Mouse (Mus musculus) c-Kit-positive CD71-positive TER-119-positive erythroid progenitor cells, embryonic 14.5 days (primary cell): ENCODE measurements around the gene Gadd45g.
A peak's percentile ranks its signal among the peaks of the same experiment; 100 is the strongest.

Source experiments
- DNase-seq: peaks from one replicate; pipeline ENCODE4 v3.0.0-alpha.2; 2013; ENCODE audit warnings: low spot score

Gene Gadd45g

DNA sequence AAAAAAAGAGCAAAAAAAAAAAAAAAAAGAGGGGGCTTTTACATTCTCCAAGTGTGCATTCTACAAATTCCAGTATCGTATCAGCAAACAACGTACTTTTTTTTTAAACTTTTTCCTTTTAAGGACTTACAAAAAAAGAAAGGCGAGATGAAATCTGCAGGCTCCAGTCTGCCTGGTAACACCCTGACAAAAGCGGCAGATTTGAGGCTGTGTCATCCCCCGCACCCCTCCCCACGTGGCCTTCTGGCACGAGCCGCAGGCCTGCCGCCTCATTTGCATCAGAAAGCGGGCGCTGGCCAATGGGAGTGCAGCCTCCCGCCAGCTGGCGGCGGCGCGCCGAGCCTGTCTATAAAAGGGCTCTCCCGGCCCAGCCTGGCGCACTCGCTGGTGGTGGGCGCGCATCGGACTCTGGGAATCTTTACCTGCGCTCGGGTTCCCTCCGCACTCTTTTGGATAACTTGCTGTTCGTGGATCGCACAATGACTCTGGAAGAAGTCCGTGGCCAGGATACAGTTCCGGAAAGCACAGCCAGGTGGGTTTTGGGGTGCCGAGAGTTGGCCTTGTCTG, at the start of gene Gadd45g:
Gadd45g (plus strand) TSS at position 378 of the 567 bp plus-strand sequence.
- DNase-seq = peak; percentile 93

- no peak for DNase-seq
These were observed 48.4 kb upstream of the Gadd45g start for GRCm38 (mm10) chr13:51797899-51798746.

- DNase-seq = no peak
These were observed 46.5 kb upstream of the Gadd45g start for GRCm38 (mm10) chr13:51799735-51800522.

GRCm38 (mm10) chr13:51800921-51801320, 45.6 kb upstream of the Gadd45g start:
- DNase-seq = no peak

DNA sequence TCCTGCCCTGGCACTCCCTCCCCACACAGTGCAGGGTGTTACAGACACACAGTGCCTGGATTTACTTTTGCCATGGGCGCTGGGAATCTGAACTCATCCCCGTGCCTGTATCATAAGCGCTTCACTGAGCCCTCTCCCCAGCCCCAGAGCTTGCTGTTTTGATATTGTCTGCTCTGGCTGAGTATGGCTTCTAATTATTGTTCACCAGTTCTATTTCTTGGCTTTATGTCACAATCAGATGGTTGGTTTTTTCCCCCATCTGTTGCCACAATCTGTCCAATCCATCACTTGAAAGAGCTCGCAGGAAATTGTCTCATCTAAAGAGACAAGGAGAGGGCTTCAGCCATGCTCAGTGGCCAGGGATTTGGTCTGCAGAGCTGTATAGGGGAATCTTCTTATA, 40.8 kb upstream of the Gadd45g start:
- no peak for DNase-seq

- no peak for DNase-seq
These were observed 40.3 kb upstream of the Gadd45g start for GRCm38 (mm10) chr13:51806220-51806619.

GRCm38 (mm10) chr13:51808141-51808540, 38.3 kb upstream of the Gadd45g start:
- DNase-seq = no peak

DNA sequence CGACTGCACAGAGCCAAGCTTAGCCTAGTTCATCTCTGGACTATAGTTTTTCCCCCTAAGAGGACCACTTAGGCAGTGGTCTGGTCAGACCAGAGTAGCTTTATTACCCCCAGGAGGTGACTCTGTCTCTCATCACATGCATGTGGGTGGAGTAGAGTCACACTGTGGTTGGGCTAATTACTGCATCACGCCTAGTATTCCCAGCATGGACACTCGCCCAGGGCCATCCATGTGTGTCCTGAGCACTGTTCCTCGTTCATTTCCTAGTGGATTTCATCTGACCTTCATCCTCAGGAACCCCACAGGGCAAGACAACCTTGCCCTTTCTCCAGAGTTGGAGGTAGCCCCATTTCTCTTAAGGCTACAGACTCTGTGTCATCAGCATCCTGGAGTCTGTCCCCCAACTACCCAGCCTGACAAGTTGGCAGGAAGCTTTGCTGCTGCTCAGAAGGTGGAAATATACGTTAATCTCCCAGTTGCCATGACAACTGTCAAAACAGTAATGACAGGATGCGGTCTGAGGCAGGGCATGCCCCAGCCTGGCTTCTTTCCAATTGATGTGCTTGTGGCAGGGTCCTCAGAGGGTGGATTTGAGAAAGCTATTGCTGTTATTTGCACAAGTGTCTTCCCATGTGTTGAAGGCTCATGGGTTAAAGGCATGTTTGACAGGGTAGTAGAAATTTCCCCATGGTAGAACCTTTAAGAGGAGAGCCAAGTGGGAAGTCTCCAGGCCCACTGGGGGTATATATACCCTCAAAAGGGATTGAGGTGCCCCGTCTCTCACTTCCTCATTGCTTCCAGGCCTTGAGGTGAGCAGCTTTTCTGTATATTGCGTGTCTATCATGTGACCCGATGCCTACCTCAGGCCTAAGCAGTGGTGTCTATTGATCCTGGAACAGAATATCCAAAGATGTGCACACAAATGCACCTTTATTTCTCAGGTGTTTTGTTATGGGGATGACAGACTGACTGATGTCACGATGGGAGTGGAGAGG, 32.6 kb upstream of the Gadd45g start:
- DNase-seq = peak; percentile 21

DNA sequence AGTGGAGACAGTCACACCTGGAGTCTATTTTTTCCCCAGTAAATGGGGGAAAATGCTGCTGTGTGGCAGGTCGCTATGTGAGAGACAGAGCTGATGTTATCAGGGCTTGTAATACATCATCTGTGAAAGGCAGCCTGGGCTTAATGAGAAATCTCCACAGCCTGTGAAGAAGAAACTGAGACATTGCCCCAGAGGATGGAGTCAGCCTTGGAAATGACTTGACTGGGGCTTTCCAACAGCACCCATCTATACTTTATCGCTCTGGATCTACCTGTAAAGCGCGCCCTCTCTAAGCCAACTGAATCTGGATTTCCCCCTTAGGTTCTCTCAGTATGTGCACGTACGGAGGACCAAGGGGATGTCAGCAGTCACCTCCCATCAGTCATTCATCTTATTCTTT, 31.8 kb upstream of the Gadd45g start:
- DNase-seq = no peak

DNA sequence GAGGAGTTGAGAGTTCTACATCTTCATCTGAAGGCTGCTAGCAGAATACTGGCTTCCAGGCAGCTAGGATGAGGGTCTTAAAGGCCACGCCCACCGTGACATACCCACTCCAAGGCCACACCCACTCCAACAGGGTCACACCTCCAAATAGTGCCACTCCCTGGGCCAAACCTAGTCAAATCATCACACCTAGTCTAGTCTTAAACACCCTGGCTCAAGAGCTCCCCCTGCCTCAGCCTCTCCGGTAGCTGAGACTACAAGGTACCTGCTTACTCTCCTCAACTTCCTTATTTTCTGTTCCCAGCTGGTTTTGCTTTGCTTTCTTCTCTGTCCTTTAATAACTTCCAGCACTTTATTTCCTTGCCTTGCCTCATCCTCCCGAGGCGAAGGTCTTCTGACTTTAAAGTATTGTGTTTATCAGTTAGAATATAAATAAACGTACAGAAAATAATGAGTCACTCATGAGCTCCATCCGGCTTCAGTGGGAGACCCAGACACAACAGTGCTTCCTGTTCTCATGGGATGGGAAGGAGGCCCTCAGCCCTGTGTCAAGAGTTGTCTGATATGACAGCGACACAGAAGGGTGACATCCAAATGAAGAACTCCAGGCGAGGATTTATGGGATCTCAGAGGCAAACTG, 30.5 kb upstream of the Gadd45g start:
- DNase-seq = peak; percentile 60

DNA sequence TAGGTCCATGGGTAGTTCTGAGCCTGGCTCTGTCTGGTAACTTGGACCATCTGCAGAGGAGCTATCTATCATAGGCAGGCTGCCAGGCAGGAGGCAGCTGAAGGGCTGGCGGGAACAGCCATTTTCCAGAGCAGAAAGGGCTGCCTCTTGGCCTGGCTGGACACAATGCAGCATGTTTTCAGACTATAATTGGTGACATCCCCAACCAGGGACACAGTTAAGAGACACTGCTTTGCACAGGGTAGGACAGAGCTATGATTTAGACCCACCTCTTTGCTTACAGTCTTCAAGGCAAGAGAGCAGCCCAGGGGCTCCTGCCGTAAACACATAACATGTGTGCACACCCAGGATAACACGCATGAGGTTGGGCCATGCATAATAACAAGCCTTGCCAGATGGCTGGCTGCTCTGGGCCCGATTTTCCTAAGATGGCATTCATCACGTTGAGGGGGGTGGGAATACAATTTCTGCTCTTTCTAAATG, 29.9 kb upstream of the Gadd45g start:
- no peak for DNase-seq

- DNase-seq = no peak
These were observed 28.1 kb upstream of the Gadd45g start for GRCm38 (mm10) chr13:51818170-51818943.

- no peak for DNase-seq
These were observed 27.5 kb upstream of the Gadd45g start for GRCm38 (mm10) chr13:51818944-51819326.

DNA sequence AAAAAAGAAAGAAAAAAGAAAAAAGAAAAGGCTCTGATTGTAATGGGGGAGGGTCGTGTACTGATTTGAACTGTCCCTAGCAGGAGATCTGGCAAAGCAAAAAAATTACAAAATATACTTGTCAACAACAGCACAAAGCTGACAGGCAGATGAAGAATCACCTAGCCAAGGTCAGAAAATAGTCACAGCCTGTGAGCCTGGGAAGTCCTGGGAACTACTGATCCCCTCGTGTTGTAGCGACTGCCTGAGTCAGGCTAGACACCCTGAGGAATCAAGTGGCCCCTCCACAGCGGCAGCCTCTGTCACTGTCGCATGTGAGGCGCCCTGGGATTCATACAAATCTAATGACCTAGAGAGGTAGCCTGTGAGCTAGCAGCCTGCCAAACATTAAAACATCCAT, 27.1 kb upstream of the Gadd45g start:
- no peak for DNase-seq

DNA sequence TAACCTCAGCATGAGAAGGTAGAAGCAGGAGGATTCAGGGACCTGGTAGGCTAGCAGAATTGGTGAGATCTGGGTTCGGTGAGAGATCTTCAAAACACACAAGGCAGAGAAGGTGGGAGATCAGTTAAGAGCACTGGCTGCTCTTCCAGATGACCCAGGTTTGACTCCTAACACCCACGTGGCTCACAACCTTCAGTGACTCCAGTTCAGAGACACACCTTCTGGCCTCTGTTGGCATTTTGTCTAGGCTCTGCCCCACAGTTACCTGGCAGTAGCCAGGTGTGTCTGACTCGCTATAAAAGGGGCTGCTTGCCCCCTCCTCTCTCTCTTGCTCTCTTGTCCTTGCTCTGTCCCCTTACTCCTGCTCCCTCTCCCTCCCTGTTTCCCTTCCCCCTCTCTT, 24.5 kb upstream of the Gadd45g start:
- DNase-seq = no peak

- no peak for DNase-seq
These were observed 22.5 kb upstream of the Gadd45g start for GRCm38 (mm10) chr13:51823822-51824495.

DNA sequence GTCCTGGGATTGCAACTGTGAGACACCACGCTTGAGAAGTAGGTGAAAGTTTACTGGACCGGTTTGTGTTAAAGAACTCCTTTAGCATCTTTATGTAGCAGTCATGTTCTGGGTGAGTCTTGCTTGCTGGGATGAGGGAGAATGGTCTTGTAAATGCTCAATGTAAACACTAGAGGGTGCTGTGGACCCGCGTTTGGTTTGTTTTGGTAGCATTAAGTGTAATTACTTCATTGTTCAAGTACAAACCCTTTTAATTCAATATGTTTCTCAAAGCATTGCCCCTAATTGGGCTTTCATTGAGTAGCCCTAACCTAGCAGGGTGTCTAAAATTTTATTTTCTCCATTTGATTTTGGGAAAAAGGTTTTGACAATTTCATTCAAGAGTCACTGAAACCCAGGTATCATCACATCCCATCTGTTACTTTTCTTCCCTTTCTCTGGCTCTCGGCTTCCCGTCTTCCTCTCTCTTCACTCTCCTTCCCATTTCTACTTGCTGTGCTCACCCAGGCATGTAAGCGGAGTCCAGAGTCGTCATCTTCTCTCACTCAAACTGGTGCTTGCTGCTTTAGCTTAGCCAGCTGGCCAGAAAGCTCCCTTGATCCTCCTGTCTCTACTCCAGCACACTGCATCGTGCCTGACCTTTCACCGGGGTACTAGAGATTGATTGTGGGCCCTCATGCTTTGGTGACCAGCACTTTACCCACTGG, 15.6 kb upstream of the Gadd45g start:
- peak; percentile 66 for DNase-seq

GRCm38 (mm10) chr13:51832491-51832890, 14.0 kb upstream of the Gadd45g start:
- no peak for DNase-seq

DNA sequence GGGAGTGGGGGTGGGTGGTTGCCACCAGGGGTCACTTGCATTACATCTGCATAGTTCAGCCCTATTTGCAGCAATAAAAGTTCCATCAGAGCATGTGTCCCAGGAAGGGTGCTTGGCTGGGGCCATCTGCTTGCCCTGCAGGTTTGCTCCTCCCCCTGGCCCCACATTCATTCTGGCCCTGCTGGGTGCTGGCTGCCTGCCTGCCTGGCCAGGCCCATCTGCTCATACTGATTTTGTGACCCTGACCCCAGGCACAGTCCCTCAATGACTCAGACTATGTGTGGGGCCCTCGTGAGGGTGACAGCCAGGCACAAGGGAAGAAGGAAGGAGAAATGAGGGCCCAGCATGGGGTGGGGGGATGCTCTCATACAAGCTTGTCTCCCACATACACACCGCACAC, 12.9 kb upstream of the Gadd45g start:
- no peak for DNase-seq
